Mouse (Mus musculus): ENCODE data around the gene Brca2.
"Not testable (repeated sequence)": the region's sequence is repeated elsewhere in the genome, so short reads cannot be mapped to it uniquely, and the experiment has no call there.

DNA sequence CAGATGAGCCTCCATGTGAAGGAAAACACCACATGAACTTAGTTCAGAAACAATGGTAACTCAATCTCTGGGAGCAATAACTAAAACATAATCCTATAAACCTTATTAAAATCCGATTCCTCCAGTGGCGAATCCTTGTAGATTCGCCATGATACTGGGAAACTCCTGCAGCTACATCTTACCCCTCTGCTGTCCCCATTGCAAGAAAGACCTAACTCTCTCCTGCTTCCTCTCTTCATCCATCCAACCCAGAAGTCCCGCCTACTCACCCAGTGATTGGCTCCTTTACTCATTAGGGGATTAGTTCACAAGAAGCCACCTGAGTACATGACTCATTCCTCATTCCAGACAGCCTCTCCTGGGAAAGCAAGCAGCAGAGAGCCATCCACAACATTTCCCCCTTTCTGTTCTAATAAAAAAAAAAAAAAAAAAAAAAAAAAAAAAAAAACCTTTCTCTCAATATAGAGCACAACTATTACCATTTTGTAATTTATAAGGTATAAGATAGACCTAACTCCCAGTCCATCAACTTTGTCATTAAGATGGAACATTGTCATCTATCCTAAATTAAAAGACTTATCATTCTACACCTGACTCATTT lies 30.8 kb upstream of the Brca2 start:
- TF ChIP-seq CTCF, EP300 (IDR thresholded peaks at IDR 0.05): not testable (repeated sequence)

Measured in lung, postnatal 0 days (tissue).